In genomic region chr5:100866183-100866582, GRCm38 (mm10) we compare ENCODE assay signal across 15 mouse cellular contexts. TPM values are rescaled to one million over a fixed set of nuclear protein-coding genes. Genes with fewer than 3 reads are reported as not detected.
DNase-seq lines count a peak whose midpoint lies in the region; ATAC-seq lines count a peak whose summit lies in the region.
"Had no signal": no experiment of that assay in that cellular context is flagged by ENCODE, and none has a peak within 500 bp of the region (broad histone marks: within the 10 kb centered on the region; RNA-seq: fewer than 3 reads in every experiment).

No protein-coding gene starts in this region.

- no peak overlapping the region for H3K4me3 ChIP-seq in heart, embryonic 11.5 days (ENCODE audit: low read depth, low read length)
- H3K4me3 ChIP-seq: stomach, embryonic 15.5 days had no signal

- peak; percentile 67 for DNase-seq in heart, adult 11 months
- DNase-seq in layer of hippocampus, adult 11-12 months (ENCODE audit: low spot score): peak; percentile 37
- no peak for DNase-seq in layer of hippocampus, adult 9-10 months (ENCODE audit: low spot score)
- peak; percentile 78 for DNase-seq in NIH3T3 (ENCODE audit: low read depth)
- peak; percentile 44 for DNase-seq in layer of hippocampus, adult 9-11 months
- no peak for DNase-seq in spleen, postnatal 36 days (ENCODE audit: low spot score in 2 of 2)
- no peak for DNase-seq in cerebellum, adult 11-12 months
- DNase-seq: cerebellum, postnatal 14 days; lung, postnatal 36 days had no signal

- H3K9me3 ChIP-seq in heart, embryonic 11.5 days (replicated peaks; ENCODE audit: control insufficient read depth, low read length): no peaks in the 10 kb centered on the region
- H3K9me3 ChIP-seq: stomach, embryonic 15.5 days had no signal

- 70% methylated on average over 2 of the region's 2 CpGs for WGBS in heart, embryonic 11.5 days (ENCODE audit: insufficient replicate concordance)

- no peaks in the 10 kb centered on the region for H3K36me3 ChIP-seq in heart, embryonic 11.5 days (ENCODE audit: control insufficient read depth, insufficient read depth, low read length)
- H3K36me3 ChIP-seq: stomach, embryonic 15.5 days had no signal

- no peak overlapping the region for H3K27ac ChIP-seq in heart, embryonic 11.5 days (ENCODE audit: low read depth, low read length)
- H3K27ac ChIP-seq: hindbrain, embryonic 14.5 days; liver, embryonic 14.5 days; stomach, embryonic 15.5 days had no signal

- H3K9ac ChIP-seq in heart, embryonic 11.5 days (ENCODE audit: low read depth, low read length): no peak overlapping the region
- H3K9ac ChIP-seq: hindbrain, embryonic 14.5 days; liver, embryonic 14.5 days; stomach, embryonic 15.5 days had no signal

- H3K27me3 ChIP-seq in heart, embryonic 11.5 days (ENCODE audit: control insufficient read depth, insufficient read depth, low read length): no peaks in the 10 kb centered on the region
- H3K27me3 ChIP-seq: stomach, embryonic 15.5 days had no signal

- H3K4me2 ChIP-seq in heart, embryonic 11.5 days: no peak overlapping the region
- H3K4me2 ChIP-seq: hindbrain, embryonic 14.5 days; midbrain, embryonic 11.5 days; stomach, embryonic 15.5 days had no signal

- no peak for ATAC-seq in heart, embryonic 11.5 days (replicated peaks; ENCODE audit: insufficient number of reproducible peaks, low FRiP score, low TSS enrichment)
- ATAC-seq: activated CD4-positive, CD25-positive, alpha-beta regulatory T cell, adult 4 months had no signal

- peaks cover 4% of the 10 kb centered on the region; the same call in 1 of the 2 replicates for H3K4me1 ChIP-seq in heart, embryonic 11.5 days (ENCODE audit: control insufficient read depth, insufficient read depth, low read length)
- H3K4me1 ChIP-seq: stomach, embryonic 15.5 days had no signal

RNA-seq across cellular contexts. Expression of gene Gpat3, which starts 20.7 kb away (rescaled TPM):
- polyA plus RNA-seq in heart, embryonic 11.5 days (2014; fragmentation: Nextera tagmentation; extraction: Ambion mirVana): 6.9 and 7.4 TPM in 2 replicates

RNA-seq across cellular contexts. Expression of gene Abraxas1, which starts 45.4 kb away (rescaled TPM):
- 22.2 and 33.8 TPM in 2 replicates for polyA plus RNA-seq in heart, embryonic 11.5 days (2014; fragmentation: Nextera tagmentation; extraction: Ambion mirVana)

Comparison
In these comparisons a context has a peak if more than half of its experiments do, and no peak if none do; other contexts are left out.
1. DNase-seq: peak in heart, adult 11 months (single experiment), layer of hippocampus, adult 11-12 months (single experiment), NIH3T3 (single experiment) and layer of hippocampus, adult 9-11 months (single experiment); none in layer of hippocampus, adult 9-10 months (single experiment), spleen, postnatal 36 days (0 of 2) and cerebellum, adult 11-12 months (single experiment).